Mouse (Mus musculus) left cerebral cortex, adult 8-10 months (tissue): ENCODE measurements at regions not wholly inside any gene's neighbourhood (a gene's known extent, or its start where the extent isn't known, plus 50 kb on each side); places are given as distances from the start of the nearest gene placed in this dataset.

Experiments used
- DNase-seq, 2 experiments: peaks; one replicate each; pipeline ENCODE4 v3.0.0; 2022; ENCODE audit warnings: low spot score in 2 of 2

GRCm38 (mm10) chr15:36669748-36670147 lies 337.8 kb downstream of the Zfp706 start:
- no peak for DNase-seq

GRCm38 (mm10) chr15:36666566-36666965 lies 341.0 kb downstream of the Zfp706 start:
- DNase-seq = no peak

- DNase-seq = no peak
Observed at GRCm38 (mm10) chr15:36664391-36664790, 343.2 kb downstream of the Zfp706 start.

- DNase-seq = no peak
Observed at GRCm38 (mm10) chr15:36660986-36661385, 346.6 kb downstream of the Zfp706 start.
